Mouse (Mus musculus) liver, postnatal 0 days (tissue): ENCODE results near the gene Sppl3.

Experiments
- CTCF ChIP-seq: sonication (generic); IDR thresholded peaks from 2 replicates; pipeline ENCODE4 v1.5.1; 2016; ENCODE audit warnings: antibody characterized with exemption, low read depth
- EP300 ChIP-seq: IDR thresholded peaks from 2 replicates; pipeline ENCODE4 v1.6.1; 2016; ENCODE audit warnings: antibody characterized with exemption, low read depth, mild to moderate bottlenecking

DNA sequence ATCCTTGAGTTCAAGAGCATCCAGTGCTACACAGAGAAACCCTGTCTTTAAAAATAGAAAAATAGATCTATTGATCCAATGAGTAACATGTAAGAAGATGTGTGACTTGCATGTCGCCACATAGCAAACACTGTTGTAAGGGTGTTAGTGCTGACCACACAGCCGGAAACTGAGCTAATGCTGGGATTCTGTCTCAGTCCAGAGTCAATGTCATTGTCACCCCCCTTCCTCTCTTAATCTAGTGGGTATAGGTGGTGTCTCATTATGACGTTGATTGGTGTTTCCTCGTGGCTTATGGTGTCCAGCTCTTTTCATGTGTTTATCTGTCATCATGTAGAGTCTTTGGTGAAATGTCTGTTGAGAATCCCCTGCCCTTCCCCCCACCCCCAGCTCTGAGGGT lies 55.3 kb downstream of the Sppl3 start:
- TF ChIP-seq CTCF (no peak), EP300 (no peak)
